Mouse (Mus musculus): ENCODE measurements around the gene Gdpd1. TPM values are rescaled to one million over a fixed set of nuclear protein-coding genes. Genes with fewer than 3 reads are reported as not detected.
"Not testable (repeated sequence)": the region's sequence is repeated elsewhere in the genome, so short reads cannot be mapped to it uniquely, and the experiment has no call there.

The Gdpd1 gene
- total and polyA plus RNA-seq, 3 experiments, result 7.9 to 11.2 TPM; not detected in 1

- Histone ChIP-seq H3K4me3 (ENCODE audit: control insufficient read depth in 1 of 2, insufficient read depth in 1 of 2, low read depth in 2 of 2, low read length in 2 of 2) (no peak overlapping the region), H3K79me2 (ENCODE audit: control insufficient read depth, insufficient read depth, low read length, poor library complexity) (no peaks in the 10 kb centered on the region), H3K27ac (ENCODE audit: control insufficient read depth, low read depth, low read length) (no peak overlapping the region), H3K27me3 (ENCODE audit: control insufficient read depth in 1 of 2, insufficient read depth in 2 of 2, low read length in 2 of 2) (no peaks in the 10 kb centered on the region), H3K36me3 (ENCODE audit: control insufficient read depth in 1 of 2, insufficient read depth in 2 of 2, low read length in 2 of 2) (peaks cover 0 to 6% of the 10 kb centered on the region in 2 experiments; a peak in 2 of 4 replicates), H3K9ac (ENCODE audit: control insufficient read depth, low read depth, low read length, poor library complexity, severe bottlenecking) (no peak overlapping the region), H3K4me1 (ENCODE audit: control insufficient read depth in 1 of 2, insufficient read depth in 2 of 2, low read length in 2 of 2) (peaks cover 4 to 16% of the 10 kb centered on the region in 2 experiments), H3K9me3 (replicated peaks; ENCODE audit: insufficient read depth, low read length) (no peaks in the 10 kb centered on the region)
- TF ChIP-seq EP300 (IDR thresholded peaks at IDR 0.05; ENCODE audit: low read depth in 1 of 2, low read length in 2 of 2), result no peak
- TF ChIP-seq RCOR1 (IDR thresholded peaks at IDR 0.05; ENCODE audit: low read depth, low read length), result no peak
- 0 out of 2 replicates have a peak, but pooled peaks have one; percentile 13 for TF ChIP-seq MXI1 (IDR thresholded peaks at IDR 0.05; ENCODE audit: low read depth, low read length)
- TF ChIP-seq CTCF (IDR thresholded peaks at IDR 0.05 in 2 of 3, conservative IDR thresholded peaks at IDR 0.05 in 1 of 3; ENCODE audit: control insufficient read depth in 1 of 3, insufficient read depth in 1 of 3, low read depth in 2 of 3, low read length in 3 of 3, poor library complexity in 1 of 3, severe bottlenecking in 1 of 3), result no peak
- no peak for TF ChIP-seq NELFE (IDR thresholded peaks at IDR 0.05; ENCODE audit: low read depth, low read length)
- DNase-seq (ENCODE audit: low read depth, low spot score), result no peak
These were observed 47.6 kb downstream of the Gdpd1 start for GRCm38 (mm10) chr11:87026096-87026875.

GRCm38 (mm10) chr11:87025351-87025750 is 48.5 kb downstream of the Gdpd1 start:
- H3K27me3 ChIP-seq (ENCODE audit: control insufficient read depth in 1 of 2, insufficient read depth in 2 of 2, low read length in 2 of 2), result no peaks in the 10 kb centered on the region
- H3K9ac ChIP-seq (ENCODE audit: control insufficient read depth, low read depth, low read length, poor library complexity, severe bottlenecking), result no peak overlapping the region
- peaks cover 0 to 6% of the 10 kb centered on the region in 2 experiments; a peak in 2 of 4 replicates for H3K36me3 ChIP-seq (ENCODE audit: control insufficient read depth in 1 of 2, insufficient read depth in 2 of 2, low read length in 2 of 2)
- H3K79me2 ChIP-seq (ENCODE audit: control insufficient read depth, insufficient read depth, low read length, poor library complexity), result no peaks in the 10 kb centered on the region
- TF ChIP-seq TAL1 (IDR thresholded peaks at IDR 0.05; ENCODE audit: low read length) (no peak), BHLHE40 (IDR thresholded peaks at IDR 0.05; ENCODE audit: borderline replicate concordance, low read depth, low read length) (no peak)
- H3K9me3 ChIP-seq (replicated peaks; ENCODE audit: insufficient read depth, low read length), result no peaks in the 10 kb centered on the region
- DNase-seq (ENCODE audit: low read depth, low spot score), result no peak
- no peak overlapping the region for H3K27ac ChIP-seq (ENCODE audit: control insufficient read depth, low read depth, low read length)
- no peak overlapping the region for H3K4me3 ChIP-seq (ENCODE audit: control insufficient read depth in 1 of 2, insufficient read depth in 1 of 2, low read depth in 2 of 2, low read length in 2 of 2)
- peaks cover 4 to 16% of the 10 kb centered on the region in 2 experiments for H3K4me1 ChIP-seq (ENCODE audit: control insufficient read depth in 1 of 2, insufficient read depth in 2 of 2, low read length in 2 of 2)

DNA sequence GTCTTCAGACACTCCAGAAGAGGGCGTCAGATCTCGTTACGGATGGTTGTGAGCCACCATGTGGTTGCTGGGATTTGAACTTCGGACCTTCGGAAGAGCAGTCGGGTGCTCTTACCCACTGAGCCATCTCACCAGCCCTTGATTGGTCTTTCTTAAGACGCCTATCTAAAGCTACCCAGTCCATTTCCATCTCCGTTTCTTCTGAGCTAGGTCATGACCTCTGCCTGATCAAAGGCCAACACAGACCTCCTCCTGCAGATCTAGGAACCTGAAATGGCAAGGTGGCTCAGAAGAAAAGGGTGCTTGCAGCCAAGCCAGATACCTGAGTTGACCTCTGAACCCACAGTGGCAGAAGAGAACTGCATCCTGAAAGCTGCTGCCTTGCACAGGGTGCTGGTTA is 50.6 kb downstream of the Gdpd1 start:
- peak; percentile 65 for TF ChIP-seq TBP (IDR thresholded peaks at IDR 0.05; ENCODE audit: low read depth, low read length)
- H3K27me3 ChIP-seq (ENCODE audit: control insufficient read depth in 1 of 2, insufficient read depth in 2 of 2, low read length in 2 of 2); H3K36me3 ChIP-seq (ENCODE audit: control insufficient read depth in 1 of 2, insufficient read depth in 2 of 2, low read length in 2 of 2); DNase-seq (ENCODE audit: low read depth, low spot score); H3K79me2 ChIP-seq (ENCODE audit: control insufficient read depth, insufficient read depth, low read length, poor library complexity); H3K9me3 ChIP-seq (replicated peaks; ENCODE audit: insufficient read depth, low read length); H3K4me3 ChIP-seq (ENCODE audit: control insufficient read depth in 1 of 2, insufficient read depth in 1 of 2, low read depth in 2 of 2, low read length in 2 of 2); H3K27ac ChIP-seq (ENCODE audit: control insufficient read depth, low read depth, low read length); H3K9ac ChIP-seq (ENCODE audit: control insufficient read depth, low read depth, low read length, poor library complexity, severe bottlenecking): not testable (repeated sequence)
- H3K4me1 ChIP-seq (ENCODE audit: control insufficient read depth in 1 of 2, insufficient read depth in 2 of 2, low read length in 2 of 2), result peaks cover 4 to 16% of the 10 kb centered on the region in 2 experiments

Measured in MEL (cell line).